Mouse (Mus musculus): ENCODE measurements at regions not wholly inside any gene's neighbourhood (a gene's known extent, or its start where the extent isn't known, plus 50 kb on each side); places are given as distances from the start of the nearest gene placed in this dataset.

DNA sequence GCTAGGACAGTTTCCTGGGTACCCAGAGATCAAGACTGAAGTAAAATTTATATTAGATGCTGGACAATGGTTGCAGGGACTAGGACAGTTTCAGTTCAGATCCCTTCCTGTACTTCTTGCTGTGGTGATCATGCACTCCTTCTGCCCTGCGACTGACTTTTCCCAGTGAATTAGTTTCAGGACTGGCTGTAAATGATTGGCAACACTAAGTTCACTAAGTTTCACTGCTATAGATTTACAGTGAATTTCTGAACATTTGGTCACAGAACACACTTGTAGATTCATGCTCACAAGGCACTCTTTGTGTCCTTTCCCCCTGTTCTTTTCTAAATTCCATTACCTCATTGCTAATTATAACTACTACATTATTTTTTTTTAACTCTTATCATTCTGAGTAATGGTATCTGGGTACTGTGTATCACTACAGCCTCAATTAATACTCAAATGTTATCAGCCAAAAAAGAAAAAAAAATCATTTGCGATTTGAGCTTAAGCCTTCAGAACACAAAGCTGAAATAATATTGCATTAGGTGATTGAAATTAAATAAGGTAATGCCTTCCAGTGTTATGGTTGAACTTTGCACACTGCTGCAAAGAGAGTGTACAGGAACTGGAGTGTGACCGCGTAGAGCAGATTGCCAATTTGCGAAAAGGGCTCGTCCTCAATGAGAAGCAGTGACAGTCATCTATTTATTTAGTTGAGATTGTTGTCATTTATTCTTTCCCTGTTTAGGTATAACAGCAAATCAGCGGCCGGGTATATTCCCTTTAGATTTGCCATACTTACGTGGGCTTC lies 618.2 kb upstream of the Alcam start:
- no peak for TF ChIP-seq POLR2A (IDR thresholded peaks at IDR 0.05; ENCODE audit: extremely low read depth, insufficient read depth, low read length)
- no peak for TF ChIP-seq CTCF (IDR thresholded peaks at IDR 0.05; ENCODE audit: extremely low read depth, insufficient read depth, low read length)
